Mouse (Mus musculus) embryo, embryonic 9.5 days (tissue): ENCODE measurements at regions not wholly inside any gene's neighbourhood (a gene's known extent, or its start where the extent isn't known, plus 50 kb on each side); places are given as distances from the start of the nearest gene placed in this dataset.

Experiments used
- DNase-seq: peaks from one replicate; pipeline ENCODE4 v3.0.0-alpha.2; 2017; ENCODE audit errors: extremely low spot score

DNA sequence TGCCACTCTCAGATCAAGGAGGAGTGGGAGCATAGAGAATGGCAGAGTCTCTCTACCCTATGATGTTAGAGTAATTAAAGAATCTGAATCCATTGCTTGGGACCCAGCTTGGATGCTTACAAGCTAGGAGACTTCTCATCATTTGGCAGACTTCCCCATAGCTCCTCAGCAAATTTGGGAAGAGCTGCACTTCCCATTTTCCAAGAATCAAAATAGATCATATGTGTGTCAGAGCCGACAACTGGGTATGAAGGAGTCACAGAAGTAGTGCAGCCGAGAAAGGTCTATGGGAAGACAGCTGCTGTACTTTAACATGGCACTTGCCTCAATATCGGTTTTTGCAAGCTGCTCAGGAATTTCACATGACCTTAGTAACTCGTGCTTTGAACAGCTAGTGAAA lies 596.8 kb downstream of the Gm9195 start:
- DNase-seq = no peak

DNA sequence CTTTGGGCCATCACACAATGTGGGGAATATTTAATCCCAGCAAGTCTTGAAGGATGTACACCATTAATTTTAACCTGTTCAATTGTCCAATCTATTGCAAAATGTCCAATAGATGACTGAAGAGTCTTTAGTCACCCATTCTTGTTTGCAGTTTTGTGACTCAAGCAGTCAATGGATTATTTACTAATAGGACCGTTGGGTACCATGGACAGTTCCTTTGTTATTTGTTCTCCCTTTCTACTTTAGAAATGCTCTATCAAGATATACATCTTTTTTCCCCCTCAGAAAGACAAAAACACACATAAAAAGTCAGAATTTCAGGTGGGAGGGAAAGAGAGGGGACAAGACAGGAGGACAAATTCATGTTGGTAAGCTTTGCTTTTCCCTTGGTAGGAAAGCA lies 598.3 kb downstream of the Gm9195 start:
- DNase-seq = peak; percentile 2

DNA sequence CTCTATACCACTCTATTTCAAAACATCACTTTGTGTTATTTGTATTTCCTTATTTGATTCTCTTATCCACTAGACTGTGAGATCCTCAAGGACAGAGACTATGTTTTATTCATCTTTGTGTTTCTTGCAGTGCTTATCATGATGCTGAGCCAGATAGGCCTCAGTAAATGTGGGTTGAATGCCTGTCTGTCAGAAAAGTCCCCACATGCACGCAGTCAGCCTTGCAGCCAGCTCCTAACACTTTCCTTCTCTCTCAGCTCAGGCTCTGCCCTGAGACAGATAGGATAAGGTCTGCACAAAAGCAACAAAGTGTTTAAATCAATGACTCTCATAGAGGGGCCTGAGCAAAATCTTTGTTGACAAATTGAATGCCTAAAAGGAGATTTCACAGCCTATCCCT lies 600.0 kb downstream of the Gm9195 start:
- no peak for DNase-seq

DNA sequence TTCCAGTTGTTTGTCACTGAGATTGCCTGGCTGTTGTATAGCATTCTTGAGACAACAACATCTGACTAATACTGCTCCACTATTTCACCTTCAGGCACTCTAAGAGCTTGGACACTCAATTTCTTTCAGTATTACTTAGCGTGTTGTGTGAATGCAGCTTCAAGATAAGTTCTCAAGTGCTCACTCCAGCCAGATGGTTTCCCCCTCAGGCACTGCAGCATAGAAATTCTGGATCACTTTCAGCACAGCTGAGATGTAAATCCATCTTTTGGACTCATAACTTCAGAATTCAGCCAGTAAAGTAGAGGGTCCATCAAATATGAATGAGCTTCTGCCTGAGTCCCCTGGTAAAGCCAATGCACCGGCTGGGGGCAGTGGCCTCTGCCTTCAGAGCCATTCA lies 608.8 kb downstream of the Gm9195 start:
- no peak for DNase-seq

DNA sequence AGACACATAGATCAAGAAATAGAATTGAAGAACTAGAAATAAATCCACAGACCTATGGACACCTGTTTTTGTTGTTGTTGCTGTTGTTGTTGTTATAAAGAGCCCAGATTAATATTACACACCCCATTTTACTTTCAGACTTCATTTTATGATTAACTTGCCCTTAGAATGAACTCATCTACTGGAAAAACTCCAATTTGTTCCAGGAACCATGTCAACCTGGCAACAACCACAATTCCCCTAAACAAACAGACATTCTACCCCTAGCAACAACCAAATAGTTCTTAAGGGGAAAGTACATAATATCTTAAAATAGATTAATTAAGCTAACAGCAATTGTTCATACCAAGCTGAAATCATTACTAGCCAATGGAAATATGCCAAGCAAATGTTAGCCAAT lies 646.1 kb downstream of the Gm9195 start:
- DNase-seq = no peak

DNA sequence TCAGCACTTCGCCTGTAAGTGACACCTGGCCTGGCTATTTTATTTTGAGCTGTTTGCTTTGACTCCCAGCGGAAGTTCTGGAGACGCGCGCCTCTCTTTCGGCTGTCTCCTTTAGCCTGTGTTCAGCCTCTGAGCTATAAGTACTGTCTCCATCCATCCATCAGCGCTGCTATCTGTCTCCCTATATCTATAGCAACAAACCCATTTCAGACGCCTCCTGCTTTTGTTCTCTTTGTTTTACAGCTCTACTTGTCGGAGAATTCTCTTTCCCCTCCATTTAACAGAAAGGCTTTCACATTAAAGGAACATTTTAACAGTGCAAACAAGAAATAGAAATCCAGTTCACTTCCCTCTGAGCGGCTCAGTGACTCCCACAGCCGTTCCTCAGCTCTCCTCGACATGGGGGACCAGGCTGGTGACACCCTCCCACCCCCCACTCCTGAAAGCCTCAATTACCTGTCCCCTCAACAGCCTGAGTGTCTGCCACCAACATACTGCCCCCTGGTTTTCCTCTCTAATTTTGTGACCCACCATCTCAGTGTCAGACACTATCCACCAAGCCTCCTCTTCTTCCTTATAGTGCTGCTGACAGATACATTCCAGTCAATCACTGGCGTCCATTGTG lies 682.7 kb downstream of the Gm9195 start:
- DNase-seq = peak; percentile 4

DNA sequence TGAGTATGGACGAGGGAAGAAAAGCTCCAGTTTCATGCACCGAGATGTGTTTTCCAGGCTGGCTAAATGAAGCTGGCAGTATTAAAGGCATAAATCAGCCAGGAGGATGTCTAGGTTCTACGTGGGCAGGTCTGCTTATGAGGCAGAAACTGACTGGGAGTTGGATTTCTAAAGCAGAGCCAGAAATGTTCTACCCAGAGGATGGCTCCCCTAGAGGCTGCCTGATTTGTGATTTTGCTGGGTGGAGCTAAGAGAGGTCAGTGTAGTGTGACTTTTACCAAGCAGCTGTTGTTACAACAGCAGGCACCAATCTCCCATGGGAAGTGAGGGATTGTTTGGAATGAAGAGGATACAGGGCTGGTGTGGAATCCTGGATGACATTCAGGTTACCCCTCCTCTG lies 686.0 kb downstream of the Gm9195 start:
- no peak for DNase-seq

DNA sequence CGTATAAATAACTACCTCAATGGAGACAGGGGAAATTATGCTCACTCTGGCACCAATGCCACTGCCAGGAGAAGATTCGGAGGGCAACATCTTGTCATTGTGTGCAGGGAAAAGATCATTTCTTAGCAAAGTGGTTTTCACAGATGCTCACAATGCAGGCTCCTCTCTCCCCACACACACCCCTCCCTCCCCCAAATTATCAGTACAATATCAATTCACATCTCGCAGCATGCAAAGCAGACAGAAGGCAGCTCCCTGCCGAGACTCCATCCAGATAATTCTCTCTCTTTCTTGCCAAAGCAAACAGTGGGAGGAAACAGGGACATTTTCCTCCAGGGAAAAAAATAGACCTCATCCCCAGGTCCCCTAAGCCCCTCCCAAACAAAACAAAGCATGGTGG lies 691.8 kb downstream of the Gm9195 start:
- DNase-seq = no peak

DNA sequence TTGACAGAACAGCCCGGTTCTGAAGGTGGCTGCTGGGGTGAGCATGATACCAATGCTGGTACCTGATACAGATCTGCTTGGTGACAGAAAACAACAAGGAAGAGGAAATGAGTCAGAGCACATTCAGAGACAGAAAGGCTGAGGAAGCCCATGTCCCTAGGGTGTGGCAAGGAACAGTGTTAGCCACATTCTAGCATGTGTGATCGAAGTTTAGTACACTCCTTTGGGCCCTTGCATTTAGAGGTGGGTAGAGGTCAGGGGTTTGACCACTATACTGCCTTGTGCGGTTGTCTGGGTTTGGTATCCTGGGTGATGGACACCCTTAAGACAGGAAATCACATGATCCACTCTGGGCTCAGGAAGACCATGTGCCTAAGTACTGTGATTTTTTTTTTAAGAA lies 695.9 kb downstream of the Gm9195 start:
- no peak for DNase-seq

DNA sequence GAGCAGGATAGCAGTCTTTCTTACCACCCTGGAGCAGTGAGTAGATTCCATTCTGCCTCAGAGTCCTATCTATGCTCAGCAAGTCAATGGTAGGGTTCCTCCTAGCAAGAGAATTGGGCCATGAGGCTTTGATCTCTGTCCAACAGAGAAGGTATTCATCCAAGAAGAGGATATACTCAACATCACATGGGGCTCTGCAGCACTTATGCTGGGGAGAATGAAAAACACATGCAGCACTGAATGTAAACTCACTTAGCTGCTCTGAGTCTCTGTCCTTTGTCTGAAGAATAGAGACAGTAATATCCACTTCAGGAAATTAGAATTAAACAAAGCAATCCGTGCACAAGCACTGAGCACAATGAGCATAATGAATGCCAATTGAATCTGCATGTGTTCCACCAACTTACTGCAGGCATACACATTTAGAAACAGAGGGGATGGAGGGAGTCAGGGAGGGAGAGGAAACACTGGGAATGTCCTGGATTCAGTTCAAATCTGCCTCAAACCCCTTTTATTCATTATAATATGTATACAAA lies 714.6 kb downstream of the Gm9195 start:
- no peak for DNase-seq

DNA sequence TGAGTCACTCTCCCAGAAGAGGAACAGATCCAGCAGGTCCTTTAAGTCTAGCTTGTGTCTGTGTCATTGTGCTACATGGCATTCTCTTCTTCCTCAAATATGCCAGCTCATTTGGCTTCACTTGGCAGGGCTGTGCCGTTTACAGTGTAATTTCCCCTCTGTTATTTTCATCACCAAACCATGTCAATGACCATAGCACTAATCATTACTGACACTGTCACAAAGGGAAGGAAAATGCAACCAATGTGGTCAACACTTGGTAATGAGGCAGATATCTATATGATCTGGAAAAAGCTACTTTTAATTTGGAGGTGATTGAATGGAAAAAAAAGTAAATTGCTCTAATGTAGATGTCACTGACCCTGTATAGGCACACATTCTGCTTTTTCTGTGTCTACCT lies 724.8 kb downstream of the Gm9195 start:
- no peak for DNase-seq

DNA sequence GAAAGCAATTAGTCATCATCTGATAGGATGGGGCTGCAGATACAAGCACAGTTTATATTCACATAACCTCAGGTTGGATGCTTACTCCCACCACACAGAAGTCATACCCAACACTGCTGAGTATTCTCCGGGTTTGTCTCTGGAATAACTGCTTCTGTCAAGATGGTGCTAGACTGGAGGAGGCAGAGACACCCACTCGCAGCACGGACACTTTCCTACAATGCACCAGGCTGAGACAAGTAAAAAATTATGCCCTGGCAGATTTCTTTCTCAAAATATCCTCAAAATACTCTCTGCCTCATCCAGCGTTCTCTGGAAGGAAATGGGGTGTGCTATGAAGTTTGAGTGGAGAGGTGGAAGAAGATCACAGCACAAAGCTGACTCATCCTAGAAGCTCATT lies 763.1 kb downstream of the Gm9195 start:
- no peak for DNase-seq

DNA sequence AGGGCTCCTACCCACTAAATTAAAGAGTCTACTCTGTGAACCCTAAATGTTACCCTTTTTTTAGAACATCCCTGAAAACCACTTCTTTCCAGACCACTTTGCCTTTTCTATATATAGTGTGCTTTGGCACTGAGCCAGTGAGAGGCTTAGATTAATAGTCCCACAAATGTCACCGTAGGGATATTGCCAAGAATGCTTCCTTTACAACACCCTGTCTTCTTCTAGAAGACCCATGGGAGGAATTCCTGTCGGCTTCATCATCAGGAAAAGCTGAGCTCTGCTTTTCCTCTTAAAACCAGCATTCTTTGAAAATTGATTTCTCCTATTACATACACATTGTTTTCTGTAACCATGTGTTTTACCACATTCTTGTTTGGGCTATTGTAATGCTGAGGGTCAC lies 768.1 kb downstream of the Gm9195 start:
- DNase-seq = no peak

DNA sequence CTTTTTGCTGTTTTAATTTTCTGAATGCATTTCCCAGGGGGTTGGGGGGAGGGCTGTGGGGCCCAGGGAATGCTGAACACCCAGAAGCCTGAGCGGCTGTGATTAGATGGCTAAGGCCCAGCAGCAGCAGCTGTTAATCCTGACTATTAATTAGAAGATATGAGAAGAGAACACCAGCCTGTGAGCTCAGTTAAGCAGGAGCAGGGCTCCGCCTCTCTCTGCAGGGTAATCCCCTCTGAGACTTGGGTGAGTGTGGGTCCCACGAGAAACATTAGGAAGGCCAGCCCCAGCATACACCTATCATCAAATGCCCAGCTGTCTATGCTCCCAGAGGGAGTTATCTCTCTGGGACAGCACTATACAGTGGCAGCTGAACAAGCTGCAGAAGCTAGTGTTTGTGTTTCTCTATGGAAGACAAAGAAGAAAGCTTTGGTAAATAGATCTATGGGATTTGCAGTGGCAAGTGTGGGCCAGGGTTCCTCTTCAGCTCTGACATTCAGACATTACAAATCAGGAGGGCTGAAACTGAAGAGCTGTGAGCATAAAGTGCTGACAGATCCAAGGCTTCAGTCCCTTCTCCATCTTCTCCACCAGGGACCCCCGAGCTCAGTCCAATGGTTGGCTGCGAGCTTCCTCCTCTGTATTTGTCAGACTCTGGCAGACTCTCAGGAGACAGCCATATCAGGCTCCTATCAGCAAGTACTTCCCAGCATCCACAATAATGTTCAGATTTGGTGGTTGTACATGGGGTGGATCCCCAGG lies 781.9 kb downstream of the Gm9195 start:
- DNase-seq = no peak

DNA sequence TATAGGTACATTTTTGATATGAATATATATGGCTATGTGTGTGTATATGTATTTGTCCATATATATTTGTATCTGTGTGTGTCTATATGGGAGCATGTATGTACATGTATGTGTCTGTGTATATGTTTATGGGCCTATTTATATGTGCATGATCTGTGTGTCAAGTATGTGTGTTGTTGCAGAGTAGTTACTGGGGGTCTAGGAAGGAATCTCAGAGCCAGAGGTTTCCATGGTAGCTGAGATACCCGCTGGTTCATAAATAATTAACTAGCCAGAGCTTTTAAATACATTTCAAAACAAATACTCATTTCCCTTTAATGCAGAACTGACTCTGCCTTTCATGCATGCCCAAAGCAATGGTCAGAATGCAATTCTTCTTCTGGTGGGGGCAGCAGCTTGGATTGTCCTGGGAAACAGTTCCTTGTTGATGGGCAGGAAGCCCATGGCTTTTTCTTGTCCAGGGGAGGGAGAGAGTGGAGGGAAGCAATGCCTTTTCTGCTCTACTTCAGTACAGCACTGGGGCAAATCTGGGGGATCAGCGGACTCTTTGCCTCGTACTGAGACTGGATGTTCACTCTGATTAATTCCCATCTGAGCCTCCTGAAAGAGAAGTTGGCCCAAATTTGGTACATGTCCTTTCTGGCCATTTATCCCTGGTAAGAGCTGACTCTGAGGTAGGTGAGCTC lies 798.7 kb downstream of the Gm9195 start:
- no peak for DNase-seq

DNA sequence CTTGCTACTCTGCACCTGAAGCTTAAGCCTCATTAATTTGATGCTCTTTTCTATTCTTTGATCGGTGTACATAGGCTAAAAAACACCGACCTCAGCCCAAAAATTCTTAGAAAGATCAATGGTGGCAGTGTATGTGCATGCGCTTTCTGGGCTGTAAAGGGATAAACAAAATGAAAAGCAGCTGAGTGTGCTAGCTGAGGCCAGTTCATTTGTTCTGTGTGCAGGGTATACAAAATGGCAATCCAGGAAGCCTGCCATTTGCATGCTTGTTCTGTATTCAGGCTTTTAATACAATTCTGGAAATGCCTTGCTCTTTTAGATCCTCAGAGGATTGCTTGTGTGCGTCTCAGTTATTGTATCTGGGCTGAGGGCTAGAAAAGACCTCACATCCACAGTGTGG lies 817.1 kb downstream of the Gm9195 start:
- DNase-seq = no peak

DNA sequence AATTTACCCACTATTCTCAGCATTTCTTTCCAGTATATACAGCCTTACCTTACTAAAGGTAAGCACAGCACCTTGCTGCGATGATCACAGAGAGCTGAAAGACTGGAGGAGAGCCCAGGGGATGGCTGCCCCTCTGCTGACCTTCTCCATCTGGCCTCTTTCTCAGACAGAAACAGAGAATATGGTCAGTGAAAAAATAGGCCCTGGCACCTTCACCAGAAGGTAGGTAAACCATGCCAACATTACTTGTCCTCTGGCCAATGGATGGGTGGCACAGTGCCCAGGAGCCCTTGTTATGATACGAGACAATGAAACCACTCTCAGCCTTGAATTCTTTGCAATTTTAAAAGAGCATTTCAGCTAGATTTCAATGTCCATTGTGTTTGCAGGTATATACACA lies 817.8 kb downstream of the Gm9195 start:
- DNase-seq = no peak

DNA sequence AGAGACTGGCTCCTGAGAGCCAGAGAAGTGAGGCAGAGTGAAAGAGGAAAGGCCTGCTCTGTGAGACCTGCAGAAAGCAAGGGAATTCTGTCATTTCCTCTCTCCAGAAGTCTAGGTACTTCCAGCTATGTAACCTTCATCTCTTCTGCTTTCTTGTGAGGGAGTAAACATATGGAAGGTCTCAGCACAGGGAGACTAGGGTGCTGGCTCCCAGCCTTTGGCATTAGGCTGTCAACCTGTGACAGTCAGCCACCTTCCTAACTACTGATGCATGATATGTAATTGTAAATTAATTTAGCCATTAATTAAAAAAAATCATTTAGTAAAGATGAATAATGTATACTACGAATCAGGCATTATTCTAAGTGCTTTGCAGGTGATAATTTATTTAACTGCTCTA lies 819.2 kb downstream of the Gm9195 start:
- no peak for DNase-seq

DNA sequence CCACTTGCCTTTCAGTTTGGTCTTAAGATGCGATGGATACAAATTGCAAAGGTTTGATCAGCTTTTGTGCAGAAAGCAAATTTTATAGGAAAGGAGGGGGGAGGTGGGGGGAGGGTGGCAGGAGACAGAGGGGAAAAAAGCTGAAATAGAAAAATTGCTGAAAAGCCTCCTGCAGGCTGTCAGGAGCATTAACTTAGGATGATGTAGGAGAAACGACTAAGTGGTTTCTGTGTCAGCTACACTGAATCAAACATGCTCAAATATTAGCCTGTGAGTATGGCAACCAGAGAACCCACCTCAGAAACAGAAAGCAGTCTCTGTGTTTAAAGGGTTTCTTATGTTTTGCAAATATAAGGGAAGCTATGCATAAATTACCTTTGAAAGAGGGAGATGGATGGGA lies 819.6 kb downstream of the Gm9195 start:
- DNase-seq = no peak

DNA sequence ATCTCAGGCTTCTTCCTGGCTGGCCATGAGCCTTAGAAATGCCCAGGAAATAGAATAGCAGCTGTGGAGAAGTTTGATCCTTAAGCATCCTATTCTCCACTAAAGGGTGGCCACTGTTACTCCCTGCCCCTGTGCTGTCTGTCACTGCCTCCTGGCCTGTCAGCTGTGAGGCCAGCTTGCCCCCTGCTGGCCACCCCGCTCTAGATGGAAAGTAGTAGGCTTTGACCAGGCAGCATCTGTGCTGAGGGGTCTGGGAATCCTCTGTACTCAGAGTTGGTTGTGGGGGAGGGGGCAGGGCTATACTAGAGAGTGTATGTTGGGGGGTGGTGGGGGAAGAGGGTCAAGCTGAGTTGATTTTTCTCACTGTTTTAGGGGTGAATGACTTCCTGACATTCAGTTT lies 821.2 kb downstream of the Gm9195 start:
- peak; percentile 63 for DNase-seq

DNA sequence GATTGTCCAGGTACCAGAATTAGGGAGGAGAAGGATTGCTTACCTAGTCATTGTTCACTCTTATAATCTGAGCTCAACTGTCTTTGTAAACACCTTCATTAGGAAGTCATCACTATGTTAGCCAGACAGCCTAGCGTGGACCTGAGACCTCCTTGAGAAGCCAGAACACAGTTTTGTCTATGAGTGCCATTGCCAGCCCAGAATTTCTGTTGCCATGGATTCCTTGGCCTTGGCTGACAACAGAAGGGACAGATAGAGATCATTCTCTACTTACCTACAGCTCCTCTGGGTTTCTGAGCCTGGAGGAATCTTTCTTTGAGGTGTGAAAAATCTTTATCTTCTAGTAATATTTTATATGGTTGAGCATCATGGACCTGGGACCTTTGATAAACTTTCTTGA lies 825.0 kb downstream of the Gm9195 start:
- DNase-seq = no peak

DNA sequence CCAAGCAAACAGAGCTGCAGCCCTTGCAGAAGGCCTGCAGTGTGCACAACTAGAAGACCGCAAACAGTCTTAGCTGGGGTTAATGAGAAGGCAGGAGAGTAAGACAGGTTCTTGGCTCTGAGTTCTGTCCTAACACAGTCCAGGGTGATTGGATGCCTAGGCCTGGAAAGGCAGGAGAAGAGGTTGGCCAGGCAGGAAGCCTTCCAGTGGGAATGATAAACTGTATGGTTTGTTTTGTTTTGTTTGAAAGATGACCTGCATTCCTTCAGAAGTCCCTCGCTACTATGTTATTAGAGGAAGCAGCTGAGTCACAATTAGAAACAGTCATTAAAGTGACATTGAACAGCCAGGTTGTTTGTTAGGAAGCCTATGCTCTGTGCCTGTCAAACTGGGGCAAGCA lies 831.5 kb downstream of the Gm9195 start:
- DNase-seq = peak; percentile 5
